Mouse (Mus musculus) lung, postnatal 0 days (tissue): ENCODE data around the gene Stx18.

Experiments
- CTCF ChIP-seq: IDR thresholded peaks from 2 replicates; pipeline ENCODE4 v1.5.1; 2016; ENCODE audit warnings: antibody characterized with exemption, mild to moderate bottlenecking
- EP300 ChIP-seq: IDR thresholded peaks from 2 replicates; pipeline ENCODE4 v1.6.1; 2016; ENCODE audit warnings: antibody characterized with exemption, mild to moderate bottlenecking, control low read depth

- TF ChIP-seq CTCF (no peak), EP300 (no peak)
Measured at GRCm38 (mm10) chr5:38063339-38063738, 24.8 kb downstream of the Stx18 start.
